Mouse (Mus musculus) kidney, embryonic 14.5 days (tissue): Measurements from ENCODE around the gene Pex3. TPM values are rescaled to one million over a fixed set of nuclear protein-coding genes. Genes with fewer than 3 reads are reported as not detected.

Source experiments
- ATAC-seq: fragments of 200-750 bp; cut with Nextera tagmentation; 2 replicates; pipeline ENCODE4 v1.8.0; 2017; ENCODE audit warnings: moderate number of reproducible peaks, mild to moderate bottlenecking, moderate TSS enrichment, moderate library complexity; ENCODE audit not compliant: low FRiP score, low TSS enrichment
- H3K27ac ChIP-seq: fragments of 300-500 bp; sonication (generic); 2 replicates; pipeline ENCODE4 v1.5.1; 2014; ENCODE audit warnings: low read depth, mild to moderate bottlenecking, low read length, moderate library complexity, mixed read lengths
- H3K27me3 ChIP-seq: fragments of 300-500 bp; sonication (generic); 2 replicates; pipeline ENCODE4 v1.6.1; 2014; ENCODE audit warnings: mild to moderate bottlenecking, low read length; ENCODE audit not compliant: control insufficient read depth, insufficient read depth
- H3K36me3 ChIP-seq: fragments of 300-500 bp; sonication (generic); 2 replicates; pipeline ENCODE4 v1.6.1; 2014; ENCODE audit warnings: low read length, mixed read lengths; ENCODE audit not compliant: control insufficient read depth, insufficient read depth
- H3K4me1 ChIP-seq: fragments of 300-500 bp; sonication (generic); 2 replicates; pipeline ENCODE4 v1.6.1; 2014; ENCODE audit warnings: low read length, mixed read lengths; ENCODE audit not compliant: control insufficient read depth, insufficient read depth
- H3K4me2 ChIP-seq: fragments of 300-500 bp; sonication (generic); replicated peaks from 2 replicates; pipeline ENCODE4 v1.6.1; 2014; ENCODE audit warnings: low read depth, mild to moderate bottlenecking, low read length
- H3K4me3 ChIP-seq: fragments of 300-500 bp; sonication (generic); 2 replicates; pipeline ENCODE4 v1.5.1; 2014; ENCODE audit warnings: mild to moderate bottlenecking, low read length
- H3K9ac ChIP-seq: fragments of 300-500 bp; sonication (generic); 2 replicates; pipeline ENCODE4 v1.6.1; 2014; ENCODE audit warnings: low read depth, mild to moderate bottlenecking, low read length, moderate library complexity
- H3K9me3 ChIP-seq: fragments of 300-500 bp; sonication (generic); 2 replicates; pipeline ENCODE4 v1.6.1; 2016; ENCODE audit warnings: low read length; ENCODE audit not compliant: control insufficient read depth
- WGBS: fragments of 180-500 bp; shearing (Covaris S2); extraction: QIAGEN DNeasy Blood & Tissue Kit; methylation state at CpG from one replicate; pipeline ENCODE4 v1.1.7; 2014; 5-methylcytosine and 5-hydroxymethylcytosine counted together
- polyA plus RNA-seq: library from polyadenylated mRNA; unstranded; fragments of >200 nt; fragmentation: Nextera tagmentation; extraction: Ambion mirVana; gene quantifications from 2 replicates; pipeline ENCODE4 v1.2.1, GENCODE M21; 2014

The Pex3 gene
- polyA plus RNA-seq, 1 experiment from 2014 or later = 29.7 TPM

DNA sequence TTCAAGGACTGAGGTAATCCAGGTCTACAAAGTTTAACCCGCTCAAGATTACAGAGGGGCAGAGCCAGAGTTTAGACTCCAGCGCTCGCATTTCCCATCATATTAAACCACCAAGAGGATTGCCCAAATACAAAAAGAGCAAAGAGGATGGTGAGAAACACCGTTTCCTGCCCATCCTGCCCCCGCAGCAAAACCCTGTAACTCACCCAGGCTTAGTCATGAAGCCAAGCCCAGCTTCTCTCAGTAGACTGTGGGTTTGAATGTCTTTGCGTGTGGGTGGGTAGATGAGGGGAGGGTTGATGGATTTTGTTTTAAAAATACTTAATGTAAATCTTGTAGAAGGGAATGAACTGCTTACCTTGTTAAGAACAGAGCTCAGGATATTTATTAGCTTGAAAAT lies 19.5 kb upstream of the Pex3 start:
- H3K9me3 ChIP-seq = no peaks in the 10 kb centered on the region
- H3K9ac ChIP-seq = no peak overlapping the region
- WGBS = 64% methylated on average over 6 of the region's 6 CpGs
- H3K27ac ChIP-seq = no peak overlapping the region
- no peak for ATAC-seq
- no peaks in the 10 kb centered on the region for H3K27me3 ChIP-seq
- H3K4me3 ChIP-seq = no peak overlapping the region
- no peaks in the 10 kb centered on the region for H3K36me3 ChIP-seq
- no peak overlapping the region for H3K4me2 ChIP-seq
- H3K4me1 ChIP-seq = no peaks in the 10 kb centered on the region

GRCm38 (mm10) chr10:13572003-13572402 lies 19.1 kb upstream of the Pex3 start:
- Histone ChIP-seq H3K27me3 (no peaks in the 10 kb centered on the region), H3K9me3 (no peaks in the 10 kb centered on the region), H3K36me3 (no peaks in the 10 kb centered on the region), H3K9ac (no peak overlapping the region), H3K4me2 (no peak overlapping the region), H3K4me1 (no peaks in the 10 kb centered on the region), H3K4me3 (no peak overlapping the region), H3K27ac (no peak overlapping the region)
- 25% methylated on average over 10 of the region's 10 CpGs for WGBS
- ATAC-seq = no peak

GRCm38 (mm10) chr10:13570697-13571538 lies 18.0 kb upstream of the Pex3 start:
- ATAC-seq = no peak
- H3K9me3 ChIP-seq = no peaks in the 10 kb centered on the region
- no peaks in the 10 kb centered on the region for H3K27me3 ChIP-seq
- H3K27ac ChIP-seq = no peak overlapping the region
- no peaks in the 10 kb centered on the region for H3K36me3 ChIP-seq
- H3K4me2 ChIP-seq = no peak overlapping the region
- no peak overlapping the region for H3K9ac ChIP-seq
- WGBS = 81% methylated on average over 9 of the region's 9 CpGs
- no peak overlapping the region for H3K4me3 ChIP-seq
- no peaks in the 10 kb centered on the region for H3K4me1 ChIP-seq

DNA sequence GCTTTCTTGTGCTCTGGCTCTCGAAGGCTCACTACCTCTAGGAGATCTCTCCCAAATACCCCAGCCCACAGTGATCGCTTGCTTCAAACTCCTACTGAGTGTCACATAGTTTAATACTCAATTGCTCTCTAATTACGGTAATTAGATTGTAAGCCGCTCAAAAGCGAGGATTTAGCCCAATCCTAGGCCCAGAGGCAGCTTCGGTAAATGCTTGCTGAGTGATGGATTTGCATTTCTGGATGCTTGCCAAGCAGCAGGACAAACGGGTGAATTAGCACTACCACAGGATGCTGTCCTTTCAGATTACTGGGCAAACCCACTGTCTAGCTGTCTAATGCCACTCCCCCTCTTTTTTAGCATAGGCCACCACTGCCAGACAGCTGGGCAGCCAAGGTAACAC lies 16.9 kb upstream of the Pex3 start:
- Histone ChIP-seq H3K4me1 (0 out of 2 replicates have a peak, but pooled peaks cover under 1% of the 10 kb centered on the region), H3K9ac (no peak overlapping the region), H3K36me3 (no peaks in the 10 kb centered on the region), H3K4me3 (no peak overlapping the region), H3K4me2 (no peak overlapping the region), H3K27me3 (no peaks in the 10 kb centered on the region), H3K9me3 (no peaks in the 10 kb centered on the region), H3K27ac (no peak overlapping the region)
- 42% methylated on average over 7 of the region's 7 CpGs for WGBS
- ATAC-seq = no peak

DNA sequence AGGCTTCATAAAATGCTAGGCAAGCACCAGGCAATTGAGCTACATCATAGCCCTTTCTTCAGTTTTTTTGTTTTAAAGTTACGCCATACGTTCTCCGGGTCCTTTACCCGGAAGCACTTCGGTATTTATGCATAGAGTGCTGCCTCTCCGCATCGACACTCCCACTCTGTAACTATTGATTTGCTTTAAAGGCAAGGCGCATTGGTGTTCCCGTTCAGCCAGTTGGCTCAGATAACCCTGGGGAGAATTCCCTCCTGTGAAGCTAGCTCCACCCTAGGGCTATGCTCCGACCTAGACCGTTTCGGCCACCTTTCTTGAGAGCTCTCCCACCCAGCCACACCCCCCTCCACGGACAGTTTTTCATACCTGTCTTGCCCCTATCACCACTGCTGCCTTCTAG lies 13.5 kb upstream of the Pex3 start:
- H3K36me3 ChIP-seq = peaks cover 12% of the 10 kb centered on the region; the same call in 1 of the 2 replicates
- H3K4me2 ChIP-seq = no peak overlapping the region
- H3K9me3 ChIP-seq = no peaks in the 10 kb centered on the region
- no peaks in the 10 kb centered on the region for H3K27me3 ChIP-seq
- H3K4me3 ChIP-seq = no peak overlapping the region
- no peak; the same call in 1 of the 2 replicates for ATAC-seq
- H3K27ac ChIP-seq = no peak overlapping the region
- H3K4me1 ChIP-seq = 0 out of 2 replicates have a peak, but pooled peaks cover 5% of the 10 kb centered on the region
- no peak overlapping the region for H3K9ac ChIP-seq
- 60% methylated on average over 13 of the region's 13 CpGs for WGBS

- ATAC-seq = peak; percentile 53; the same call in 1 of the 2 replicates
- Histone ChIP-seq H3K36me3 (peaks cover 20% of the 10 kb centered on the region; the same call in 1 of the 2 replicates), H3K9ac (0 out of 2 replicates have a peak overlapping the region, but pooled peaks have one; percentile 31), H3K27me3 (no peaks in the 10 kb centered on the region), H3K4me2 (peak overlapping the region; percentile 41), H3K4me3 (peak overlapping the region; percentile 22), H3K4me1 (0 out of 2 replicates have a peak, but pooled peaks cover 5% of the 10 kb centered on the region), H3K9me3 (no peaks in the 10 kb centered on the region), H3K27ac (no peak overlapping the region)
- 10% methylated on average over 8 of the region's 8 CpGs for whole genome bisulfite sequencing
These were observed 12.1 kb upstream of the Pex3 start for GRCm38 (mm10) chr10:13565080-13565448.

DNA sequence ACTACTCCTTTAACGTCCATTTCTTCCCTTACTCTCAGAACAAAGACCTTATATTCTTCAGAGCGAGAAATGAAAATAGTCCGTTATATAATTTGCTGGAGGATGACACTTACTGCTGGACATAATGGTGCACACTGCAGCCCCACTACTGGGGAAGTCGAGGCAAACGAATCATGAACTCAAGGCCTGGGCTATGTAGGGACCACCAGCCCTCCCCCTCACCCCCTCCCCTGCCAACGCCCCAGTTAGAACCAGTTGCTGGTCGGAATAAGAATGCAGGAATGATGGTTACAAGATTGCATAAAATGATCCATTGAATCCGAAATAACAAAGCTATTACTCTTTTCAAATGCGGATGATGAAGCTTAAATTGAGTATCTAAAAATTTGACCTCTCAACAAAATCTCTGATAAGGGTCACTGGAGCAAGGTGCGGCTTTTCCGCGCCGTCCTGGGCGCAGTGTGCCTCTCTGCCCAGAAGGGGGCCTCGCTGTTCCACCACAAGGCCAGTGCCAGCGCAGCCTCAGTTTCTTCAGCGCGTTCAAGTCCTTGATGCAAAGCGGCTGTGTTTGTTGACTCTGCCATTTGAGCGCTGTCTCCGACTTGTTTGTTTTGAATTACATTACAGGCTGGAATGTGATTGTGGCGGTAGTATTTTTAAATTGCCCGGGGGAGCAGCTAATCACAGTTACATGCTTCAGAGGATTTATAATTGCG lies 11.6 kb upstream of the Pex3 start:
- ATAC-seq = peak; percentile 87
- 25% methylated on average over 24 of the region's 24 CpGs for WGBS
- H3K4me3 ChIP-seq = peak overlapping the region; percentile 22
- H3K27me3 ChIP-seq = no peaks in the 10 kb centered on the region
- H3K4me1 ChIP-seq = 0 out of 2 replicates have a peak, but pooled peaks cover 5% of the 10 kb centered on the region
- H3K36me3 ChIP-seq = peaks cover 20% of the 10 kb centered on the region; the same call in 1 of the 2 replicates
- peak overlapping the region; percentile 41 for H3K4me2 ChIP-seq
- 0 out of 2 replicates have a peak overlapping the region, but pooled peaks have one; percentile 31 for H3K9ac ChIP-seq
- H3K9me3 ChIP-seq = no peaks in the 10 kb centered on the region
- H3K27ac ChIP-seq = no peak overlapping the region

GRCm38 (mm10) chr10:13560014-13560674 lies 7.2 kb upstream of the Pex3 start:
- Histone ChIP-seq H3K4me3 (no peak overlapping the region), H3K4me1 (0 out of 2 replicates have a peak, but pooled peaks cover 5% of the 10 kb centered on the region), H3K36me3 (peaks cover 22% of the 10 kb centered on the region; the same call in 1 of the 2 replicates), H3K9ac (no peak overlapping the region), H3K9me3 (no peaks in the 10 kb centered on the region), H3K4me2 (no peak overlapping the region), H3K27ac (no peak overlapping the region), H3K27me3 (no peaks in the 10 kb centered on the region)
- WGBS = 92% methylated on average over 13 of the region's 13 CpGs
- ATAC-seq = no peak
